ENCODE assay signal across 8 mouse cellular contexts in genomic region chr2:160365107-160365911, GRCm38 (mm10). TPM values are rescaled to one million over a fixed set of nuclear protein-coding genes. Genes with fewer than 3 reads are reported as not detected.
DNase-seq lines count a peak whose midpoint lies in the region; ATAC-seq and TF ChIP-seq lines count a peak whose summit lies in the region.

No protein-coding gene starts in this region.

- peaks cover 3% of the 10 kb centered on the region; the same call in 1 of the 2 replicates for H3K4me1 ChIP-seq in brown adipose tissue, adult 24 weeks (ENCODE audit: control insufficient read depth, insufficient read depth, insufficient read length, low read length)
- H3K4me1 ChIP-seq in intestine, postnatal 0 days (replicated peaks; ENCODE audit: control insufficient read depth, insufficient read depth, low read length): peaks cover 3% of the 10 kb centered on the region; the same call in 1 of the 2 replicates
- peaks cover 17% of the 10 kb centered on the region for H3K4me1 ChIP-seq in lung, adult 2 months (ENCODE audit: control insufficient read depth, insufficient read depth, low read length)

- peak; percentile 74 for DNase-seq in ES-CJ7 (ENCODE audit: low read depth, low spot score)
- peak; percentile 96 for DNase-seq in heart, adult 11 months
- peak; percentile 38 for DNase-seq in lung, adult 2 months
- peak; percentile 27 for DNase-seq in ovary, postnatal 14 days (ENCODE audit: low spot score)
- no peak for DNase-seq in right cerebral cortex, postnatal 36 days (ENCODE audit: low spot score in 2 of 2)
- no peak for DNase-seq in right cerebral cortex, postnatal 25 days

- H3K27me3 ChIP-seq in intestine, postnatal 0 days (replicated peaks; ENCODE audit: control insufficient read depth, insufficient read depth, low read length): peaks cover 54% of the 10 kb centered on the region

- TF ChIP-seq POLR2A in lung, adult 2 months (IDR thresholded peaks at IDR 0.05; ENCODE audit: borderline replicate concordance, extremely low read depth, low read depth, low read length): no peak

- no peaks in the 10 kb centered on the region for H3K9me3 ChIP-seq in intestine, postnatal 0 days (ENCODE audit: control insufficient read depth)

- TF ChIP-seq CTCF in intestine, postnatal 0 days (IDR thresholded peaks at IDR 0.05; ENCODE audit: low read depth): no peak
- TF ChIP-seq CTCF in lung, adult 2 months (IDR thresholded peaks at IDR 0.05; ENCODE audit: insufficient read depth, low read length): no peak

- ATAC-seq in intestine, postnatal 0 days: no peak

- peak overlapping the region; percentile 80 for H3K4me3 ChIP-seq in brown adipose tissue, adult 24 weeks (ENCODE audit: insufficient read depth, low read depth, low read length)
- H3K4me3 ChIP-seq in intestine, postnatal 0 days (ENCODE audit: low read depth, low read length): peak overlapping the region; percentile 72
- peak overlapping the region; percentile 57 for H3K4me3 ChIP-seq in lung, adult 2 months (replicated peaks; ENCODE audit: extremely low read depth, low read depth, low read length)

- peak overlapping the region; percentile 94 for H3K4me2 ChIP-seq in intestine, postnatal 0 days (replicated peaks; ENCODE audit: low read depth)

- H3K9ac ChIP-seq in intestine, postnatal 0 days (ENCODE audit: low read depth, low read length): peak overlapping the region; percentile 79

- whole genome bisulfite sequencing in intestine, postnatal 0 days: under 1% methylated on average over 50 of the region's 50 CpGs
- 3% methylated on average over 50 of the region's 50 CpGs for WGBS in lung, adult 2 months

- H3K27ac ChIP-seq in brown adipose tissue, adult 24 weeks (replicated peaks; ENCODE audit: low read depth, low read length): peak overlapping the region; percentile 90
- H3K27ac ChIP-seq in intestine, postnatal 0 days (ENCODE audit: low read depth, low read length): peak overlapping the region; percentile 87

- H3K36me3 ChIP-seq in intestine, postnatal 0 days (ENCODE audit: control insufficient read depth, insufficient read depth): peaks cover 12% of the 10 kb centered on the region; the same call in 1 of the 2 replicates

RNA-seq across cellular contexts. Expression of gene Mafb, which starts 1.6 kb away (rescaled TPM):
- 6.1 and 9.8 TPM in 2 replicates for polyA plus RNA-seq in brown adipose tissue, adult 24 weeks (2012; ENCODE audit: insufficient read depth, insufficient read length, missing spikeins)
- polyA plus RNA-seq in intestine, postnatal 0 days (2015; fragmentation: Nextera tagmentation; extraction: Ambion mirVana): 98.5 and 114 TPM in 2 replicates
- polyA plus RNA-seq in lung, adult 2 months (2012; rRNA removed): 5.3 and 5.4 TPM in 2 replicates

RNA-seq across cellular contexts. Expression of gene Gm826, which starts 31.3 kb away (rescaled TPM):
- polyA plus RNA-seq in brown adipose tissue, adult 24 weeks (2012; ENCODE audit: insufficient read depth, insufficient read length, missing spikeins): 2.1 TPM in 1 of 2 replicates, not detected in the other
- 6.2 and 8.2 TPM in 2 replicates for polyA plus RNA-seq in intestine, postnatal 0 days (2015; fragmentation: Nextera tagmentation; extraction: Ambion mirVana)
- polyA plus RNA-seq in lung, adult 2 months (2012; rRNA removed): 0.58 TPM in 1 of 2 replicates, not detected in the other

Comparison
In these comparisons a context has a peak if more than half of its experiments do, and no peak if none do; other contexts are left out.
1. DNase-seq: peak in ES-CJ7 (single experiment), heart, adult 11 months (single experiment), lung, adult 2 months (single experiment) and ovary, postnatal 14 days (single experiment); none in right cerebral cortex, postnatal 36 days (0 of 2) and right cerebral cortex, postnatal 25 days (single experiment).
2. Peak in every context shown above with its lines, with median percentiles within 50 percentile points of each other: H3K4me3 ChIP-seq.